Mouse (Mus musculus) CD4-positive, CD25-positive, alpha-beta regulatory T cell, adult 4 months (primary cell): ENCODE results near the gene Tbc1d30. TPM values are rescaled to one million over a fixed set of nuclear protein-coding genes. Genes with fewer than 3 reads are reported as not detected.
A peak's percentile ranks its signal among the peaks of the same experiment; 100 is the strongest.

Experiments
- ATAC-seq: one replicate; pipeline ENCODE4 v1.8.0; 2017
- polyA plus RNA-seq, 2 experiments: library from polyadenylated mRNA; unstranded; fragments of 100-300 nt; shearing (Covaris generic); gene quantifications; one replicate each; pipeline ENCODE4 v1.2.1; 2017

The Tbc1d30 gene
- polyA plus RNA-seq, 2 experiments from 2014 or later = 3.1 to 3.4 TPM

DNA sequence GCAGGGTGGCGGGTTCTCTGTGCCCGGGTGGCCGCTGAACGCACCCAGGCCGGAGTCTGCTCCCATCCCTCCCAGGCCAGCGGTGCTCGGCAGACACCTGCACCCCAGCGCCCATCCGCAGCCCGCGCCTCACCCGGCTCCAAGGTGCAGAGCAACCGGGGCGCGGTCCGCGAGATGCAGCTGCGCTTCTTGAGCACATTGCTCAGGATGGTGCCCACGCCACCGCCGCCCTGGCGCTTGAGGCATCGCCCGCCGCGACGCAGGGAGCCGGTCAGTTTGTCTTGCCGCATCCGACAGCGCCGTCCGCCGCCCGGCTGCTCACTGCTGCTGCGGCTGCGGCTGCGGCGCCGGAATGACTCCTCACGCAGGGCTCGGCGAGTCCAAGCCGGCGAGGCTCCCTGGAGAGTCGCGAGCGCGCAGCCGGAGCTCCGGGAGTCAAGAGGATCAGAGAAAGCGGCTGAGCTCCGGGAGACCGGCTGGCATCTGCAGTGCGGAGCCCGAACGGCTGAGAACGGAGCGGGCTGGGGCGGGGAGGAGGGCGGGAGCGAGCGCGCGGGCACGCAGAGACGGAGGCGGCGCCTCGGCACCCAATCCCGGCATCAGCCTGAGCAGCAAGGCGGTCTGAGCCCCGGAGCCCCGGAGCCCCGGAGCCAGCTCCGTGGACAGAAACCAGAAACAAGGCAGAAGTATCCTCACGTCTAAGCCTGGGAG is 40.4 kb downstream of the Tbc1d30 start:
- peak; percentile 71 for ATAC-seq

DNA sequence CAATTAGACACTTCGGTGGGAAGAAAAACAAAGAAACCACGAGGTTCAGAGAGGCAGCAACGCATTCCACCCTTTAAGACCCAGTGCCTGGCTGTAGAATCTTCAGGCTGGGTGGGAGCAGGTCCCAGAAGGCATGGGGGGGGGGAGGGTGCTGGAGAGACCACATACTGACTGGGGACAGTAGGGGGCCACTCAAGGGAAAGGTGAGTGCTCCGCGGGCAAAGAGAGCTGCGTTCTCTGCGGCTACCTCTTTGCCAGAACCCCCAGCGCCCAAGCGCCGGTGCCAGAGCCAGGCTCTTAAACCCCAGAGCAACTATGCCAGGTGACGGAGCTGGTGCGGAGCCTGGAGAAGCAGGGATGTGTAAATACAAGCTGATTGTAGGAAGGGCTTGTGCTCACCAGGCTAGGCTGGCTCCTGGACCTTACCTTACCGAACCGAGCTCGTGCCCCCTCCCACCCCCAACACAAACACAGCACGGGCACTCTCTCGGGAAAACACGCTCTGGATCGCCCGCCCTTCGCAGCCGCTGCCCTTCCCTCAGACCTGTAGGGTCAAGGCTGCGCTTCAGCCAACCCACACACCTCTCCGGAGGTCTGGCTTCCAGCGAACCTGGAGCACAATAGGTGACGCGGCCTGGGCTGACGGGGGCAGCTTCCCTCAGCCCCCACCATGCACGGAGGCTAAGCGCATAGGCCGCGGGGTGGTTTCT is 41.1 kb downstream of the Tbc1d30 start:
- ATAC-seq = peak; percentile 12

GRCm38 (mm10) chr10:121309123-121309655 is 41.9 kb downstream of the Tbc1d30 start:
- ATAC-seq = peak; percentile 22

GRCm38 (mm10) chr10:121305441-121305840 is 45.6 kb downstream of the Tbc1d30 start:
- ATAC-seq = no peak

GRCm38 (mm10) chr10:121303559-121303958 is 47.5 kb downstream of the Tbc1d30 start:
- ATAC-seq = no peak

DNA sequence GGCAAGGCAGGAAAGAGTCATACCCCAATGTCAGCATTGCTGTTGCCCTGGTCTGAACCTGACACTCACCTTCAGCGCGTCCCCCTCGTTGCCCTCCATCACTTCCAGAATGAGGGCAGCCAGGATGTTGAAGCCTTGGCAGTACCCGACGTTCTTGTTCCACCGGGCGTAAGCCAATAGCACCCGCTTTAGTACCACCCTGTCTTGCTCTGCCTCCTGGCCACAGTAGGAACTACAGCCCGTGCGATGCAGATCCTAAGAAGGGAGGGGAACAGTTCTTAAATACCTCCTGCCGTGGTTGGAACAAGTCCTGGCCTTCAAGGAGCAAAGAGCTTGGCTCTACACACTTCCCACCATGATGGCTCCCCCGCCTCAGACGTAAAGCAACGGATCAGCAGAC is 49.2 kb downstream of the Tbc1d30 start:
- no peak for ATAC-seq

DNA sequence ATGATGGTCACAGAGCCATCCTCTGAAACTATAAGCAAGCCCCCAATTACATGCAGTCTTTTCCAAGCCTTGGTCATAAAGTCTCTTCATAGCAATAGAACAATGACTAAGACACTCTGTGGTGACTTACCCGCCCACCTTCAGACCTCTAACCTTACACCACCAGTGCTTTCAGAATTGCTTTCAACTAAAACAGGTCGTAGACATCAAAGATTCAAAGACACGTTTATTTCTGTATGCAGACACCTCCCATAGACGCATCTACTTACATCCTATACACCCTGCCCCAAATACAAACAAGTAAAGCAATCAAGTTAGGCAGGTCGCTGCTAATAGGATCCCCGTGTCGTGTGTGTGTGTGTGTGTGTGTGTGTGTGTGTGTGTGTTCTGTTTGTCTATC is 50.4 kb downstream of the Tbc1d30 start:
- ATAC-seq = peak; percentile 37

DNA sequence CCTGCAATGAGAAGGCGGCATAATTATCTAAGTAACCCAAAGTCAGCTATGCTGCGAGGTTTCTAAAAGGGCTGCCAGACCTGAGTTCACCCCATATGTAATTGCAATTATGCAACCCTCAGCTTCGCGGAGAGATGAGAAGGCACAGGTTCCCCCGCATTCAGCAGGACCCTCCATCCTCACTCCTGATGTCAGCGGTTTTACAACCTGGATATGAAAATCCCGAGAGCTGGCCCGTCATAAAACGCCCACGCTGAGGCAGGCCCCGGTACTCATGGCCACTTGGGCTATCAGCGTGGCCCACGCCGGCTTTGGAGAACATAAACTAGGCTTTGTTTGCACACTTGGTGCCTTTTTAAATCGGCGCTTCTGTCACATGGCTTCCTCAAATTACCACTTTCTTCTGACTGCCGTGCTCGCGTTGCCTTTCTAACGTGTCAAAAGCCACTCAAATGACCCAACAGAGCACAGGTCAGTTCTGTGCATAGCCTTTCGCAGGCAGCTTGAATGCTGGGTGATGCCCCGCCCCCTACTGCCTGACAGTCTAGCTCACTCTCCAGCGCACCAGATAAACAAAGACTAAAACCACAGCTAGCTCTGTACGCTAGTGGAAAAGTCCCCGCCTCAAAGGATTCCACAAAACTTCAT is 53.9 kb downstream of the Tbc1d30 start:
- ATAC-seq = peak; percentile 68

DNA sequence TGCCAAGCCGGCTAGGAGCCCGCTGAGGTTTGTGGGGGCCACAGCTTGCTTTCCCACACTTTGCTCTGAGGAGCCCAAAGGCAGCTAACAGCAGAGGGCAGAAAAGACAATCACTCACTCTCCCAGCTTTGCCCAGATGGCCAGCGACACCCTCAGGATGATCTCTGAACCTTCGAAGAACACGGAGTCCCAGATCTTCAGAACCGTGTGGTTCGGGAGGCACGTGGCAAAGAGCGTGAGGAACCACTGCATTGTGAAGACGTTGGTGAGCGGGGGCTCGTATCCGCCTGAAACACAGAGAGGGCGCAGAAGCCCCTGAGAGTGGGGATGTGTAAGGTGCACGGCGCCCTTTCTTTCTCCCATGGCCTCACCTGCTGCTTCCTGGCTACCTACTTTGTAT is 56.6 kb downstream of the Tbc1d30 start:
- ATAC-seq = no peak

- ATAC-seq = peak; percentile 77
These were observed 57.2 kb downstream of the Tbc1d30 start for GRCm38 (mm10) chr10:121293829-121294228.

DNA sequence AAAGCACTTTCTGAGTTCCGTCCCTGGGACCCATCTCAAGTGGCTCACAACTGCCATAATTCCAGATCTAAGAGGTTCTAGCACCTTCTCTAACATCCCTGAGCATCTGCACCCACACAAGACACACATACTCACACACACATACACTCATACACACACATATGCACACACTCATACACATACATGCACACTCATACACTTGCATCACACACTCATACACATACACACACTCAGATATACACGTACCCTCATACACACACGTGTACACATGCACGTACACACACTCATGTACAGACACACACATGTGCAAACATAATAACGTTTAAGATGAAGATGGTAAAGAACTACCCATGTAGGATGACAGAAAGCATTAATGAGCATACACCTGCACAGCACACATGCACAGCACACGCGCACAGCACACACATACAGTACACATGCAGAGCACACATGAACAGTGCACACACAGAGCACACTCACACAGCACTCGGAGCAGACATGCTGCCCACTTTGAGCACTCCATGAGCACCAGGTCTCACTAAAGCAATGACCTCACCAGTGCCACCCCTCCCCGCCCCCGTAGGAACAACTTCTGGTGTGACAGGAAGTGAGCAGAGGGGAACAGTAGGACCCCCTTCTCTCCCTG is 59.7 kb downstream of the Tbc1d30 start:
- ATAC-seq = no peak

DNA sequence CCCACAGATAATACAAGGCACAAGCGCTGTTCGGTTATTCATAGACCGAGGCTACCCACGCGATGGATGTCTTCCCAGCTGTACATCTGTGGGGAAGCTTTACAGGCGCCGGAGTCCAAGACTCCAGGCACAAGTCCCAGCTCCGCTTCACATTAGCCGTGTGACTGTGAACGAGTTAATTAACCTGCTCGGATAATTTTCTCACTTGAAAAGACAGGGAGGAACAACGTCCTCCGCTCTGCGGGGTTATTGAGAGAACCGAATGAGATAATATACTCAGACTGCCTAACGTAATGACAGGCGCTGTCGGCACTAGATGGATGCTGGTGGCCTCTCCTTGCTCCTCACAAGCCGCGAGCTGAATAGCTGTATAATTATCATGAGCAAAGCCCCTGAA is 60.4 kb downstream of the Tbc1d30 start:
- no peak for ATAC-seq

DNA sequence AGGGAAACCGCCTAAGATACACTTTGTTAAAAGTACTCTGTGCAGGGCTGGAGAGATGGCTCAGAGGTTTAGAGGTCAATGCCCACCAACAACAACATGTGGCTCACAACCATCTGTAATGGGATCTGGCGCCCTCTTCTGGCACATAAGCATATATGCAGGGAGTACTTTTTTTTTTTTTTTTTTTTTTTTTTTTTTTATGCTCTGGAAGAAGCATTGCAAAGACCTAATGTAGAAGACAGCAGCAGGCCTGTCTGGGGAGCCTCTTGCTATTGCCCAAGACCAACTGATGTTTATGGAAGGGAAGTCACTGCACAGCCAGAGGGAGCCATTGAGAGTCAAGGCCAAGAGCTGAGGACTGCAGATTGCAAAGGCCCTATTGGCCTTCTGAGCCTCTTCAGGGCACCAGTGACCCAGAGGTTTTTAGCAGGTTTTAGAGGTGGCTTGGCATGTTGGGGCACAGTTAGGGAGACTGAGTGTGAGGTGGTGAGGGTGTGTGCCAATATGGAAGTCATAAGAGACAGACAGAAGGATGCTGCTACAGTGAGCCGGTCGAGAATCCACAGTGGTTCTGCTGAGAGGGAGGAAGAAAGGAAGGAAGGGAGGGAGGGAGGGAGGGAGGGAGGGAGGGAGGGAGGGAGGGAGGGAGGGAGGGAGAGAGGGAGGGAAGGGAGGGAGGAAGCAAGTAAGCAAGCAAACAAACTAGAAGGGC is 61.0 kb downstream of the Tbc1d30 start:
- peak; percentile 21 for ATAC-seq

GRCm38 (mm10) chr10:121282926-121283325 is 68.2 kb downstream of the Tbc1d30 start:
- no peak for ATAC-seq

DNA sequence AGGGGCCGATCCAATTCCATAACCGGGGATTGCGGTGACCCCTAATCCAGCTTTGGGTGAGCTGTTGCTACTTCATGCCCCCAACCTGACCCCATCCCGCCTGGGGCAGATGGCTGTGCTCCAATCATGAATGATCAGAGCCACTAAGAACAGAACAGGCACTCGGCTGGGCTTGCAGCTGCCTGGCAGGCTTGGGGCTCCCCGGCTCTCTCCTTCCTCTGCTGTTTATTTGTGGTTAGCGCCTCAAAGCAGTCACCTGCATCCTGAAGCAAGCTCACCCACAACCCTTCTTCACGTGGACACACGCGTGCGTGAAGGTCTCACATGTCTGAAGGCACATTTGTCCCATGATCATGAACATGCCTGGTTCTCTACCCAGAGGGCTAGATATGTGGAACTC is 68.6 kb downstream of the Tbc1d30 start:
- ATAC-seq = peak; percentile 34

DNA sequence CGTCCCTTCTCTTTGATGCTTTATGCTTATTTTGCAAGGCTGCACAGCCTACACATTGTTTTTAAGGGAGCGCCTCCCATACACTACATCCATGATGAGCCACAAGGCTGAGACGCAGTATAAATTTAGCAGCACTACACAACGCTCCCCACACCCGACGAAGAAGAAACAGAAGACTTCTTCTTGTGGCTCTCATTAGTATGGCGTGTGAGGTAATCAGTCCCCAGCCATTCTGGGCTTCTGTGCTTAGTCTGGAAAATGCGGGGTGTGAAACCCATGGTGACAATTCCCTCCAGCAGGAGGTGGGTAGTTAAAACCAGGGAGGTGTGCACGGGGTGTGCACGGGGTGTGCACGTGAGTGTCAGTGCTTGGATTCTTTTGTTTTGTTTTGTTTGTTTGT is 70.1 kb downstream of the Tbc1d30 start:
- ATAC-seq = no peak

GRCm38 (mm10) chr10:121277022-121277471 is 74.0 kb downstream of the Tbc1d30 start:
- ATAC-seq = no peak

GRCm38 (mm10) chr10:121274964-121275363 is 76.1 kb downstream of the Tbc1d30 start:
- ATAC-seq = peak; percentile 66

GRCm38 (mm10) chr10:121271002-121271401 is 80.1 kb downstream of the Tbc1d30 start:
- no peak for ATAC-seq

DNA sequence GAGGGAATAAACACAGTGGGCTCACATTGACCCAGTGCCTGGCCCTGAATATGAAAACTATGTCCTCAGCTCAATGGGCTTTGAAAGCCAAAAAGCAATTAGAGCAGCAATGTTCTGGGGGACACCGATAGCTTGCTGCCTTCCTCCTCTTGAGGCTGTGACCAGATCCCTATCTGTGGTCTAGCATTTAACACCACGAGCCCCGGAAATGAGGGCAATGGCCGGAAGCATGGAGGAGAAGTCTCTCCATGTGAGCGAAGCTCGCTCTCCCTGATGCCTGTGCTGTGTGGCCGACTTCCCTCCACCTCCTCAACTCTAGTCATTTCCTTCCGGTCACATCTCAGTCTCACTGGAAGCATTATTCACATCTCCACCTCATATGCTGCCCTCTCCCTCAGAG is 82.3 kb downstream of the Tbc1d30 start:
- peak; percentile 41 for ATAC-seq

DNA sequence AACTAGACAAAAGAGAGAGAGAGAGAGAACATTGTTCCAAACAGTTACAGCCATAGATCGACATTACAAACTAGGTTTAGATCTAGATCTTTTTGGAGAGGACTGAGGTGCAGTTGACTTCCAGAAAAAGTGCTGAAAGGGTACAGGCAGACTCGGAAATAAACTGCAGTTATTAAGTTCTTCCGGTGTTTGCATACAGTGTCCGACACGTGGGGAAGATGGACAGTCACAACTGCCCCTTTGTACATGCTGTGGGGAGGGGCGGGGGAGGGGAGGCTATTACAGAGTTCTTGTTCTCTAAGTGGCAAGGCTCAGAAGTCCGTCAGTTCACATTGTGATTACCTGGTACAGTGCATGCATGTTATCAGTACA is 86.9 kb downstream of the Tbc1d30 start:
- no peak for ATAC-seq

- peak; percentile 90 for ATAC-seq
These were observed 87.4 kb downstream of the Tbc1d30 start for GRCm38 (mm10) chr10:121263520-121264203.
